Mouse (Mus musculus) stomach, embryonic 16.5 days (tissue): ENCODE data around the gene Rnf130. TPM values are rescaled to one million over a fixed set of nuclear protein-coding genes. Genes with fewer than 3 reads are reported as not detected.

Experiments
- ATAC-seq: fragments of 200-750 bp; cut with Nextera tagmentation; 2 replicates; pipeline ENCODE4 v1.8.0; 2017; ENCODE audit warnings: moderate number of reproducible peaks, moderate TSS enrichment; ENCODE audit not compliant: insufficient read depth, low FRiP score
- H3K27ac ChIP-seq: fragments of 300-500 bp; sonication (generic); 2 replicates; pipeline ENCODE4 v1.5.1; 2014; ENCODE audit warnings: low read length
- H3K27me3 ChIP-seq: fragments of 300-500 bp; sonication (generic); 2 replicates; pipeline ENCODE4 v1.6.1; 2014; ENCODE audit warnings: low read length, control low read depth, mixed read lengths; ENCODE audit not compliant: control insufficient read depth, insufficient read depth
- H3K36me3 ChIP-seq: fragments of 300-500 bp; sonication (generic); 2 replicates; pipeline ENCODE4 v1.6.1; 2014; ENCODE audit warnings: low read length; ENCODE audit not compliant: control insufficient read depth, insufficient read depth
- H3K4me1 ChIP-seq: fragments of 300-500 bp; sonication (generic); 2 replicates; pipeline ENCODE4 v1.6.1; 2014; ENCODE audit warnings: low read length, control low read depth, mixed read lengths; ENCODE audit not compliant: control insufficient read depth, insufficient read depth
- H3K4me2 ChIP-seq: fragments of 300-500 bp; sonication (generic); 2 replicates; pipeline ENCODE4 v1.6.1; 2014; ENCODE audit warnings: low read depth, low read length, mixed read lengths
- H3K4me3 ChIP-seq: fragments of 300-500 bp; sonication (generic); replicated peaks from 2 replicates; pipeline ENCODE4 v1.5.1; 2014; ENCODE audit warnings: mild to moderate bottlenecking, low read length
- H3K9ac ChIP-seq: fragments of 300-500 bp; sonication (generic); 2 replicates; pipeline ENCODE4 v1.6.1; 2014; ENCODE audit warnings: low read length
- H3K9me3 ChIP-seq: fragments of 300-500 bp; sonication (generic); replicated peaks from 2 replicates; pipeline ENCODE4 v1.6.1; 2016; ENCODE audit warnings: low read length, control low read depth; ENCODE audit not compliant: control insufficient read depth
- WGBS: fragments of 180-500 bp; shearing (Covaris S2); extraction: QIAGEN DNeasy Blood & Tissue Kit; methylation state at CpG from one replicate; pipeline ENCODE4 v1.1.7; 2014; 5-methylcytosine and 5-hydroxymethylcytosine counted together
- polyA plus RNA-seq: library from polyadenylated mRNA; unstranded; fragments of >200 nt; fragmentation: Nextera tagmentation; extraction: Ambion mirVana; gene quantifications from 2 replicates; pipeline ENCODE4 v1.2.1, GENCODE M21; 2015

Rnf130 gene
- polyA plus RNA-seq, 1 experiment from 2014 or later: 21.3 TPM

GRCm38 (mm10) chr11:49985009-49985408 is 40.1 kb upstream of the Rnf130 start:
- H3K4me1 ChIP-seq: no peaks in the 10 kb centered on the region
- no peaks in the 10 kb centered on the region for H3K36me3 ChIP-seq
- H3K9ac ChIP-seq: no peak overlapping the region
- no peak overlapping the region for H3K4me2 ChIP-seq
- no peak overlapping the region for H3K27ac ChIP-seq
- H3K9me3 ChIP-seq: no peaks in the 10 kb centered on the region
- ATAC-seq: no peak
- WGBS: 80% methylated on average over 4 of the region's 4 CpGs
- no peak overlapping the region for H3K4me3 ChIP-seq
- no peaks in the 10 kb centered on the region for H3K27me3 ChIP-seq

- no peaks in the 10 kb centered on the region for H3K4me1 ChIP-seq
- no peaks in the 10 kb centered on the region for H3K36me3 ChIP-seq
- WGBS: 25% methylated on average over 10 of the region's 10 CpGs
- H3K27me3 ChIP-seq: no peaks in the 10 kb centered on the region
- no peak overlapping the region for H3K27ac ChIP-seq
- H3K4me3 ChIP-seq: no peak overlapping the region
- H3K4me2 ChIP-seq: no peak overlapping the region
- no peaks in the 10 kb centered on the region for H3K9me3 ChIP-seq
- ATAC-seq: peak; percentile 64; the same call in 1 of the 2 replicates
- no peak overlapping the region for H3K9ac ChIP-seq
Observed at GRCm38 (mm10) chr11:49986277-49987036, 38.7 kb upstream of the Rnf130 start.

GRCm38 (mm10) chr11:49994536-49994935 is 30.6 kb upstream of the Rnf130 start:
- no peaks in the 10 kb centered on the region for H3K36me3 ChIP-seq
- WGBS: 23% methylated on average over 2 of the region's 2 CpGs
- H3K9me3 ChIP-seq: no peaks in the 10 kb centered on the region
- ATAC-seq: no peak
- no peak overlapping the region for H3K27ac ChIP-seq
- H3K4me1 ChIP-seq: no peaks in the 10 kb centered on the region
- no peak overlapping the region for H3K9ac ChIP-seq
- H3K27me3 ChIP-seq: no peaks in the 10 kb centered on the region
- no peak overlapping the region for H3K4me2 ChIP-seq
- no peak overlapping the region for H3K4me3 ChIP-seq

- H3K27ac ChIP-seq: no peak overlapping the region
- H3K4me1 ChIP-seq: no peaks in the 10 kb centered on the region
- no peak overlapping the region for H3K4me2 ChIP-seq
- H3K36me3 ChIP-seq: no peaks in the 10 kb centered on the region
- no peaks in the 10 kb centered on the region for H3K27me3 ChIP-seq
- H3K4me3 ChIP-seq: no peak overlapping the region
- H3K9me3 ChIP-seq: no peaks in the 10 kb centered on the region
- no peak for ATAC-seq
- no peak overlapping the region for H3K9ac ChIP-seq
- 60% methylated on average over 4 of the region's 4 CpGs for WGBS
Observed at GRCm38 (mm10) chr11:49996398-49996797, 28.7 kb upstream of the Rnf130 start.

DNA sequence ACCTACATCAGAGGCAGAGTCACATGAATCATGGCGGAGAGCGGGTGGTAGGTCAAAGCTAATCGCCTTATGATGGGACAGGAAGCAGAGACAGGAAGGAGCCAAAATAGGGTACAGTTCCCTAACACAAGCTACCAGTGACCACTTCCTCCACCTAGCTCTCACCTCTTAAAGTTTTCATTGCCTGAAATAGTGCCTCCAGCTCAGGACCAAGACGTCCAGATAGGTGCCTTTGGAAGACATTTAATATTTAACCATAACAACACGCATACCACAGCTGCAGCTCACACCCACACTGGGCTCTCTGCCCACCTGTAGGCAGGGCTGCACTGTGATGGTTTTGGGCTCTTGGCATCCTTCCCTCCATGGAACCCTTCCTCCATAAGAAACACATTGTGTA is 27.8 kb upstream of the Rnf130 start:
- Histone ChIP-seq H3K9ac (no peak overlapping the region), H3K4me2 (no peak overlapping the region), H3K4me1 (no peaks in the 10 kb centered on the region), H3K27ac (no peak overlapping the region), H3K9me3 (no peaks in the 10 kb centered on the region), H3K4me3 (no peak overlapping the region), H3K27me3 (no peaks in the 10 kb centered on the region), H3K36me3 (no peaks in the 10 kb centered on the region)
- no peak for ATAC-seq
- 71% methylated on average over 5 of the region's 5 CpGs for WGBS

GRCm38 (mm10) chr11:50002853-50003252 is 22.3 kb upstream of the Rnf130 start:
- no peaks in the 10 kb centered on the region for H3K27me3 ChIP-seq
- no peak overlapping the region for H3K9ac ChIP-seq
- H3K36me3 ChIP-seq: no peaks in the 10 kb centered on the region
- ATAC-seq: no peak
- no peaks in the 10 kb centered on the region for H3K9me3 ChIP-seq
- WGBS: 82% methylated on average over 4 of the region's 4 CpGs
- no peak overlapping the region for H3K4me3 ChIP-seq
- H3K27ac ChIP-seq: no peak overlapping the region
- H3K4me1 ChIP-seq: no peaks in the 10 kb centered on the region
- H3K4me2 ChIP-seq: no peak overlapping the region

DNA sequence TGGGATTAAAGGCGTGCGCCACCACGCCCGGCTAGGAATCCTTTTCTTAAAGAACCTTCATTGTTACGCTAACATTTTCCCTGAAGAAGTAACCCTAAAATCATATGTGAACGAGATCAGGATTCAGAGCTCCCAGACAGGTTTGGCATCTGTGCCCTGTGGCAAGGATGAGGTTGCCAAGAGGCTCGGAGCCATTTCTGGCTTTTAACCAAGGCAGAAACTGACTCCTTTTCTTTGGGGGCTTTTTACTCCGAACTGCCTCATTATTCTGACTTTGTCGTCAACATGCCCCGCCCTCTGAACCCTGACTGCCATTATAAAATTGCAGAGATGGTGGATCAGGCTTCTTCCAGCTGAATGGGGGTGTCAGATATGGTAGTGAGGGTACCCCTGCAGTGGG is 17.4 kb upstream of the Rnf130 start:
- no peaks in the 10 kb centered on the region for H3K4me1 ChIP-seq
- no peak overlapping the region for H3K27ac ChIP-seq
- no peak overlapping the region for H3K4me2 ChIP-seq
- no peak overlapping the region for H3K9ac ChIP-seq
- no peaks in the 10 kb centered on the region for H3K36me3 ChIP-seq
- WGBS: 76% methylated on average over 10 of the region's 10 CpGs
- no peaks in the 10 kb centered on the region for H3K9me3 ChIP-seq
- H3K4me3 ChIP-seq: no peak overlapping the region
- no peak for ATAC-seq
- H3K27me3 ChIP-seq: no peaks in the 10 kb centered on the region

- Histone ChIP-seq H3K9me3 (no peaks in the 10 kb centered on the region), H3K36me3 (no peaks in the 10 kb centered on the region), H3K4me3 (no peak overlapping the region), H3K4me1 (no peaks in the 10 kb centered on the region), H3K4me2 (no peak overlapping the region), H3K27ac (no peak overlapping the region), H3K27me3 (no peaks in the 10 kb centered on the region), H3K9ac (no peak overlapping the region)
- ATAC-seq: no peak
- 49% methylated on average over 5 of the region's 5 CpGs for WGBS
Observed at GRCm38 (mm10) chr11:50008231-50008630, 16.9 kb upstream of the Rnf130 start.

GRCm38 (mm10) chr11:50013016-50013415 is 12.1 kb upstream of the Rnf130 start:
- Histone ChIP-seq H3K9ac (no peak overlapping the region), H3K4me2 (no peak overlapping the region), H3K36me3 (no peaks in the 10 kb centered on the region), H3K4me3 (no peak overlapping the region), H3K4me1 (no peaks in the 10 kb centered on the region), H3K27me3 (no peaks in the 10 kb centered on the region), H3K27ac (no peak overlapping the region), H3K9me3 (no peaks in the 10 kb centered on the region)
- ATAC-seq: no peak
- 81% methylated on average over 6 of the region's 6 CpGs for WGBS
